Mouse (Mus musculus) G1E (cell line): ENCODE data around the gene Cphx2. TPM values are rescaled to one million over a fixed set of nuclear protein-coding genes. Genes with fewer than 3 reads are reported as not detected.
"Not testable (repeated sequence)": the region's sequence is repeated elsewhere in the genome, so short reads cannot be mapped to it uniquely, and the experiment has no call there.

Source experiments
- ATAC-seq: 2 replicates; pipeline ENCODE4 v1.8.0; 2016; ENCODE audit warnings: mild to moderate bottlenecking; ENCODE audit not compliant: insufficient number of reproducible peaks, poor library complexity, low FRiP score, severe bottlenecking; ENCODE audit errors: extremely low read depth
- DNase-seq: peaks from one replicate; pipeline ENCODE4 v3.0.0; 2012; ENCODE audit warnings: low spot score
- H3K27me3 ChIP-seq: 2 replicates; pipeline ENCODE4 v1.6.1; 2012; ENCODE audit warnings: mild to moderate bottlenecking, low read length, inconsistent platforms; ENCODE audit not compliant: insufficient read depth
- H3K36me3 ChIP-seq: replicated peaks from 2 replicates; pipeline ENCODE3; 2012; ENCODE audit warnings: mild to moderate bottlenecking, inconsistent platforms
- H3K4me1 ChIP-seq: 2 replicates; pipeline ENCODE4 v1.6.1; 2012; ENCODE audit warnings: low read depth, low read length, inconsistent platforms, mixed read lengths; ENCODE audit not compliant: insufficient read depth
- H3K4me3 ChIP-seq: 2 replicates; pipeline ENCODE4 v1.5.1; 2012; ENCODE audit warnings: low read depth, mild to moderate bottlenecking, inconsistent platforms, low read length, moderate library complexity, mixed read lengths
- H3K9me3 ChIP-seq: replicated peaks from 2 replicates; pipeline ENCODE4 v1.6.1; 2012; ENCODE audit warnings: inconsistent platforms
- polyA plus RNA-seq: library from polyadenylated mRNA; stranded (reverse); fragments of >175 nt; gene quantifications from 2 replicates; pipeline ENCODE4 v1.2.3, GENCODE M21; 2012
- total RNA-seq, 2 experiments: library from RNA; stranded (forward) in 1 of 2; stranded (reverse) in 1 of 2; fragments of 200-1000 nt in 1 of 2; fragments of >200 nt in 1 of 2; fragmentation: Nextera tagmentation in 1 of 2; gene quantifications; 2 replicates each; pipeline ENCODE4 v1.2.3; 2014 to 2017

Gene Cphx2
- total RNA-seq (2014; fragmentation: Nextera tagmentation): not detected in 2 replicates
- not detected in 2 replicates for total RNA-seq (2017)
- polyA plus RNA-seq: not detected in 2 replicates

DNA sequence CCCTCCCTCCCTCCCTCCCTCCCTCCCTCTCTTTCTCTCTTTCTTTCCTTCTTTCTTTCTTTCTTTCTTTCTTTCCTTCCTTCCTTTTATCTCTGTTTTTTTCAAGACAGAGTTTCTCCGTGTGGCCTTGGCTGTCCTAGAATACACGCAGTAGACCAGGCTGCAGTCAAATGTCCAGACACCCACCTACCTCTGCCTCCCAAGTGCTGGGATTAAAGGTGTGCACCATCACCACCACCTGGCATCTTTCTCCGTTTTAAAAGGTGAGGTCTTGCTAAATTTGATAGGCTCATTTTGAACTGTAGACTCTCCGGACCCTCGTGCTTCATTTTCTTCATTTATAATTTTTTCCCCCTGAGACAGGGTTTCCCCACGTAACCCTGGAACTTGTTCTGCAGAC, at the start of gene Cphx2:
TSS of gene Cphx2 (plus strand) at position 301 of the 400 bp plus-strand sequence.
- not testable (repeated sequence) for H3K36me3 ChIP-seq, DNase-seq, ATAC-seq, H3K27me3 ChIP-seq, H3K9me3 ChIP-seq, H3K4me3 ChIP-seq, H3K4me1 ChIP-seq

DNA sequence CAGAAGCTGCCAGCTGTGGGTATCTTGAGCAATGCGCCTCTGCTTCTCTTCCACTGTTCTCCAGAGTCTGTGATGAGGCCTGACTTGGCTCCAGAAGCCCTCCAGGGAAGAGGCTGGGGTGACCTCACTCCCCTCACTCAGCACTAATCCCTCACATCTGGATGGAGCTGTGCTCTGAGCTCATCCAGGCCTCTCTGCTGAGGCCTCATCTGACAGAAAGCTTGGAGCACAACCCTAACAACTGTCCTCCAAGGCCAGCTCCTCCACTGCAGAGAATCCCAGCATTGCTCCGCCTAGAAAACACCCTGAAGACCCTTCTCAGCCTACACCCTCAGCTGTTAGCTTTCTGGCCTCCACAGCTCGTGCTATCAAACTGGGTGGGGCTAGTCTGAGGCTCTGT, 47.0 kb upstream of the Cphx2 start:
- not testable (repeated sequence) for ATAC-seq, H3K4me3 ChIP-seq, H3K9me3 ChIP-seq

DNA sequence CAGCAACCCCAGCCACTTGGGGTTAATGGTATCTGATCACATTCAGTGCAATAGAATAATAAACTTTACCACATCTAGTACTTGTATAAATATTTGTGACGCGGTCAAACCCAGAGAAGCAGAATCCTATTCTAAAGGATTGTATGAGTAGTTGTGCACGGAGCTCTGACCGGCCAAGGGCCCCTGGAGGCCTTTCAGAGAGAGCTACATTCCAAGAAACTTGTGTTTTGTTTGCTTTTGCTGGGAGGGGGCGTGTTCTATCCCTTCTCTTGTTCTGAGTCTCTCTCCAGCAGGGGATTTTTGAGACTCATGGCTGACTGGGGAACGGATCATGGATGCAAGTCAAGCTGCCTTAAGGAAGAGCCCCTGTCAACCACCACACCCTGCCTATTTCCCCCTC, 45.9 kb upstream of the Cphx2 start:
- ATAC-seq, DNase-seq, H3K27me3 ChIP-seq: not testable (repeated sequence)

More for the DNA sequence above, 47.0 kb upstream of the Cphx2 start:
- not testable (repeated sequence) for H3K36me3 ChIP-seq, H3K4me1 ChIP-seq, H3K27me3 ChIP-seq, DNase-seq

DNA sequence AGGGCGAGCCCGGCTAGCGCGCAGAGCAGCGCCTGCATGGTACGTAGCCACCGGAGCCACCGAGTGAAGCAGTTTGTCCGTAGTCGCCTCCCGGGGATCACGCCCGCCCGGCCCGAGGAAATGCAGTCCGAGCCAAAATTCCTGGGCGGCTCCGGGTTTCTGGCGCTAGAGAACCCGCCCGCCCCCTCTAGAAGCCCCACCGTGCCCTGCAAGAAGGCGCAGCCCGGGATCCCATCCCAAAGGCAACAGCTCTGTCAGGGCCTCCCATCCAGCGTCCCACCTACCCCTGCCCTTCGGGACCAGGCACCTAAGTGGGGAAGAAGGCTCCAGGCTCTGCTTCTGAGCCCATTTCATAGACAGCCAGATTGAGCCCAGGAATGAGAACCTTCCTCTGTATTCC, 38.7 kb upstream of the Cphx2 start, which contains the start of gene Gm9780:
TSS of gene Gm9780 (minus strand) at position 101 of the 400 bp plus-strand sequence.
- H3K27me3 ChIP-seq, DNase-seq, H3K4me1 ChIP-seq, ATAC-seq, H3K4me3 ChIP-seq, H3K9me3 ChIP-seq, H3K36me3 ChIP-seq: not testable (repeated sequence)

More for the DNA sequence above, 45.9 kb upstream of the Cphx2 start:
- H3K9me3 ChIP-seq, H3K36me3 ChIP-seq, H3K4me3 ChIP-seq, H3K4me1 ChIP-seq: not testable (repeated sequence)

DNA sequence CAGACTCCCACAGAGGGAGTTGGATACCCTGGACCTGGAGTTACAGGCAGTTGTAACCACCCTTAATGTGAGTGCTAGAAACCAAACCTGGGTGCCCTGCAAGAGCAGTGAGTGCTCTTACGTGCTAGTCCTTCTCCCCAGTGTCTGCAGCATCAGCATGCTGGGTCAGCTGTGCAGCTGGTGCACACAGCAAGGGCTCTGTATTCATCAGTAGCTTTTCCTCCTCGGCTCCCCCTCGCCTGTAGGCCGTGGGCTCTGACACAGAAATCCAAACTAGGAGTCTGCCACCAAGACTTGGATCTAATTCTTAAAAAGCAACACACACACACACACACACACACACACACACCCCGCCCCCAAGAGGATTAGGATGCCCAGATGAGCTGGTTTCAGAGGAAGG, 36.3 kb upstream of the Cphx2 start:
- not testable (repeated sequence) for H3K9me3 ChIP-seq, H3K27me3 ChIP-seq, H3K4me1 ChIP-seq, H3K4me3 ChIP-seq, H3K36me3 ChIP-seq, DNase-seq, ATAC-seq

DNA sequence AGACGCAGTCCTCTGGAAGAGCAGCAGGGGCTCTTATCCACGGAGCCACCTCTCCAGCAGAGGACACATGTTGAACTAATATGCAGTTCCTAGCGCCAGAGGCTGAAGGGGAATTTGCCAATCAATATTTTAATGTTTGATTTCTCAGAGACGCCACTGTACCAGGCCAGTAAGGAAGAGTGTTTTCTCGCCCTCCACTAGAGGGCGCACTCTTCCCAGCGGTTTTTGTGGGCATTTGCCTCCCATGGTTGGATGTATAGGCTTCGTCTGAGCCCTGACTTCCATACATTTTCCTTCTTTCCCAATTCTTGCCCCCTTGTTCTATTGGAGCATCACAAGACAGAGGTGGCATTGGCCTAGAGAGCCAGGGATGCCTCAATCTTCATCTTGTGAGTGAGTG, 34.3 kb upstream of the Cphx2 start:
- not testable (repeated sequence) for H3K4me3 ChIP-seq, H3K27me3 ChIP-seq, H3K36me3 ChIP-seq, H3K4me1 ChIP-seq, H3K9me3 ChIP-seq, DNase-seq, ATAC-seq

DNA sequence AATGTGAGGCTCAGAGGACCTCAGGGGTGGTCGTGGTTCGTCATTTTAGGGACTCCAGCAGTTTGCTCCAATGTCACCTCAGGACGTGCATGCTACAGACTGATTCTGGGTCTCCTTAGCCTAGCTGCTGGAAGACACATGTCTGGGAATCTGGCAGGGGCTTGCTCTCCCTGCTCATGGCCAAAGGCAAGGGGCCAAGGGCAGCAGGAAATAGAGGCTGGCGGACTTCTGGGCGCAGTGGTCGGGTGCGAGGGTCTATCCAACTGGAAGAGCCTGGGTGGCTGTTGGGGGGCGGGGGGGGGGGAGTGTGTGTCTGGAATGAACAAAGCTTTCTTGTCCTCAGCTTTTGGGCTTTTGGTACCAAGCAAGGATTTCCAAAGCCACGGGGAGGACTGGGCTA, 32.5 kb upstream of the Cphx2 start:
- DNase-seq, H3K4me3 ChIP-seq, ATAC-seq, H3K9me3 ChIP-seq, H3K36me3 ChIP-seq, H3K27me3 ChIP-seq, H3K4me1 ChIP-seq: not testable (repeated sequence)

DNA sequence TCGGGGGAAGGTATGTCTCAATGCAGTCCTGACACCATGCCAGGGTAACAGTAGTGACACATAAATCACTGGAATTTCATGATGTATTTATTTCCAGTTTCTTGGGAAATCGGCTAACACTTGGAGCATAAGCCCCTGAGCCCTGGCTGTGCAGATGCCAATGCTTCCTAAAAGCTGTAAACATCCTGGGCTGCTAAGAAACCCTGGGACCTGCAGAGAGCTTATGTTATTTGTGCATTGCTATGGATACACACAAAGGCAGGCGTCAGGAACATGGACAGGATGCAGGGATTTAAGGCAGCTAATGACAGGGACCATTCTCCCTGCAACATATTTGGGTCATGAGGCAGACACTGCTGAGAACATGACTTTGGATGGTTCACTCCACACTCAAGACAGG, 23.1 kb upstream of the Cphx2 start:
- not testable (repeated sequence) for H3K27me3 ChIP-seq, H3K9me3 ChIP-seq, DNase-seq, H3K4me1 ChIP-seq, ATAC-seq, H3K36me3 ChIP-seq, H3K4me3 ChIP-seq

DNA sequence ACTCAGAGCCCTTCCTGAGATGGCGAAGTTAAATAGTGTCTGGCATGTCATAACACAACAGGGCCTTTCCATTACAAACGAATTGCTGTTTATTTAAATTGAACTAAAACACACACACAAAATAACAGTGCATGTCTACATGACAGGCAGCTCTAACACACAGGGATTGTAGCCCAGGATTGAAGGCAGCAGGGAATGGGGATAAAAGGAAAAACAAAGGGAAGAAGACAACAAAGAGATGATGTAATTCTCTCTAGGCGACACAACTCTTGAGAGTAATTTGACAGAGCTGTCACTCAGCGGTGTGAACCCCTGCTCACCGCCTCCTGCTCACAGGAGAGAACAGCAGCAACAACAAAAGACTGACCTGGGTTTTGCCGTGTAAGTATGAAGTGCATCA, 22.0 kb upstream of the Cphx2 start:
- not testable (repeated sequence) for DNase-seq, ATAC-seq

DNA sequence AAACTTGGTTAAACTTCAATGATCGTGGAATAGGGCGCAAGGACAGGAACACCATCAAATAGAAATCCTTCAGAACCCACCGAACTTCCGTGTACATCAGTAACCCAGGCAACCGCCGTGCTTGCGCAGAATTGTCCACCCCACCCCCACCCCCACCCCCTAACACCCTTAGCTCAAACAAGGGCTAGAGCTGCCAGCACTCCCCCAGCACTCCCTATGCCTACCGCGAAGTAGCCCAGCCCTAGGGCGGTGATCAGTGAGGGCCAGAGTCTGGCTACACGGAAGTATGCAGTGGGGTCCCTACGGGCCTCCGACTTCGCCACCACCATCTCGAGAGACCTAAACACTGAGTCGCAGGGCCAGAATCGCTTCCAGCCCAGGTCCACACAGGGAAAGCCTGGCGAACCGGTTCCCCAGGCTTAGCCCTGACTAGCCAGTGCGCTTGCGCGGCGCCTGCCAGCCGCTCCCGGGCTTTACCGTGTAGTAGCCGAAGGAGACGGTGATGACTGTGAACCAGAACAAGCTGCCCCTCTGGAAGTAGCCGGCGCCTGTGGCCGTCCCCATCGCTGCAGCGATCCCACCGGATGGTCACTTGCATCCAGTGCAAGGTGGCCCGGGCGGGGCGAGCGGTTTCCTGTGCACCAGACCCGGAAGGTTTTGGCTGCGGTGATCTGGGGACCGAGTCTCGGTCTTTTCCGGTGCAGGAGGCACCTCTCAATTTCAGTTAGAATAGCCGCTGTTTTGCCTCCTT, 14.6 kb upstream of the Cphx2 start:
- not testable (repeated sequence) for H3K9me3 ChIP-seq, DNase-seq, H3K36me3 ChIP-seq, H3K27me3 ChIP-seq, H3K4me3 ChIP-seq, H3K4me1 ChIP-seq
- ATAC-seq: peak; percentile 45; the same call in 1 of the 2 replicates

More for the DNA sequence above, 22.0 kb upstream of the Cphx2 start:
- not testable (repeated sequence) for H3K27me3 ChIP-seq, H3K4me3 ChIP-seq, H3K36me3 ChIP-seq, H3K9me3 ChIP-seq, H3K4me1 ChIP-seq

DNA sequence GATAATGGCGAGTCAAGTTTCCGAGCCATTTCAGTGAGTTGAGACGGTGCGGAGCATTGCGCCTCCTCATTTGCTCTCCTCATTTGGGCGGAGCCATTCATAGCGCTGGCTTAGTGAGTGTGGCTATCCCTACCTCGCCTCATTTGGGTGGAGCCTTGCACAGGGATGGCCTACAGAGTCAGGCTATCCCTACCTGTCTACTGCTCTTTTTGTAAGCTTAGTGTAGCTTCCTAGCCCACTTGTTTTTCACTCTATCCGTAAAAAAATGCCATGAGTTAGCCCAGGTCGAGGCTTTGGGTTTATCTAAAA, 14.0 kb upstream of the Cphx2 start, which contains the start of gene Tmem254c:
TSS of gene Tmem254c (minus strand) at position 31 of the 309 bp plus-strand sequence.
- H3K27me3 ChIP-seq, H3K9me3 ChIP-seq, DNase-seq, H3K36me3 ChIP-seq, H3K4me3 ChIP-seq, H3K4me1 ChIP-seq: not testable (repeated sequence)
- peak; percentile 73; the same call in 1 of the 2 replicates for ATAC-seq

DNA sequence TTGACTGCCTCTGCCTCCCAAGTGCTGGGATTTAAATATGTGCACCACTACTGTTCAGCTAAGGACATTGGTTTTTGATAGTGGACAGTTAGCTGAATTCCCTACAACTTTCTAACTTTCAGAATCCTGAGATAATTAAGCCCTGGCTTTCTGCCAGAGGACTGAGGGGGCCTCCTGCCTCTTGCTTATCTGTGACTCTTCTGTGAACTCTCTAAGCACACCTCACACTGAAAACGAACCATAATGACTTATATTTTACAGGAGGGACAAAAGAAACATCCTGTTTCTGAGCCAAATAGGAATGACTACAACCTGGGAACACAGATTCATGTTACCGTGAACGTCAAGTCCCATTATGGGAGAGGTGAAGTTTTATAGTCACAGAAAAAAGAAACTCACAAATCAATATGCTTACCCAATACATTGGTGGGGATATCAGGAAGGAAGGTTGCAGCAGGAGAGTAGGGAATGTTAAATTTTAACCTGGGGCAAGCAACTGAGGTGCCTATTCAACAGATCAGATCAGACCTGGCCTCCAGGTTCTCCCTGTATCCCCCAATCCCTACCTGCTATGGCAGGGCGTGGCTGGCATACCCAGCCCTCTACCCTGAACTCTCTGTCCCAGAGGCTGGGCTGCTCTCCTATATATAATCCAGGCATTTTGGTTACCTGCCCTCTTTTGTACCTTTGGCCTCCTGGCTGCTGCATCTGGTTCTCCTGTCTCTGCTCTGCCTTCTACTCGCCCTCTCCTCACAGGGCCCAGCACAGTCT, 4.5 kb upstream of the Cphx2 start:
- not testable (repeated sequence) for ATAC-seq, H3K27me3 ChIP-seq, DNase-seq, H3K36me3 ChIP-seq, H3K9me3 ChIP-seq, H3K4me3 ChIP-seq, H3K4me1 ChIP-seq
